Mouse (Mus musculus) testis, adult 2 months (tissue): Measurements from ENCODE around the gene Rnf17. TPM values are rescaled to one million over a fixed set of nuclear protein-coding genes. Genes with fewer than 3 reads are reported as not detected.
A peak's percentile ranks its signal among the peaks of the same experiment; 100 is the strongest.

Source experiments
- H3K27ac ChIP-seq: fragments of 200-500 bp; 2 replicates; pipeline ENCODE4 v1.5.1; 2012; ENCODE audit warnings: low read depth, low read length; ENCODE audit not compliant: control insufficient read depth, insufficient read depth
- H3K27me3 ChIP-seq: fragments of 200-500 bp; 2 replicates; pipeline ENCODE4 v1.6.1; 2012; ENCODE audit warnings: mild to moderate bottlenecking, low read length, moderate library complexity; ENCODE audit not compliant: control insufficient read depth, insufficient read depth
- H3K36me3 ChIP-seq: fragments of 200-500 bp; 2 replicates; pipeline ENCODE4 v1.6.1; 2012; ENCODE audit warnings: mild to moderate bottlenecking, low read length; ENCODE audit not compliant: control insufficient read depth, insufficient read depth
- H3K4me1 ChIP-seq: fragments of 200-500 bp; 2 replicates; pipeline ENCODE4 v1.6.1; 2012; ENCODE audit warnings: low read length; ENCODE audit not compliant: control insufficient read depth, insufficient read depth
- H3K4me3 ChIP-seq: fragments of 200-500 bp; 2 replicates; pipeline ENCODE4 v1.5.1; 2012; ENCODE audit warnings: low read depth, mild to moderate bottlenecking, low read length, moderate library complexity, mixed read lengths; ENCODE audit not compliant: control insufficient read depth
- CTCF ChIP-seq: fragments of 200-500 bp; IDR thresholded peaks from 2 replicates; pipeline ENCODE4 v1.5.1; 2012; ENCODE audit warnings: low read depth, mild to moderate bottlenecking, inconsistent platforms, low read length, moderate library complexity; ENCODE audit not compliant: control insufficient read depth, insufficient read depth, insufficient replicate concordance
- POLR2A ChIP-seq: fragments of 200-500 bp; IDR thresholded peaks from 2 replicates; pipeline ENCODE4 v1.6.1; 2012; ENCODE audit warnings: low read depth, mild to moderate bottlenecking, inconsistent platforms, low read length, moderate library complexity; ENCODE audit not compliant: control insufficient read depth
- polyA plus RNA-seq: library from polyadenylated mRNA; depleted of rRNA; stranded (reverse); fragments of >200 nt; gene quantifications from 2 replicates; pipeline ENCODE4 v1.2.3, GENCODE M21; 2012; rRNA removed

Rnf17 gene
- polyA plus RNA-seq, 1 experiment = 51.0 TPM

GRCm38 (mm10) chr14:56554716-56555115, 152.3 kb downstream of the Rnf17 start:
- no peak overlapping the region for H3K4me3 ChIP-seq
- H3K36me3 ChIP-seq = peaks cover 1% of the 10 kb centered on the region
- no peaks in the 10 kb centered on the region for H3K27me3 ChIP-seq
- H3K27ac ChIP-seq = no peak overlapping the region
- H3K4me1 ChIP-seq = peaks cover 3% of the 10 kb centered on the region; the same call in 1 of the 2 replicates
- TF ChIP-seq CTCF (no peak), POLR2A (no peak)

DNA sequence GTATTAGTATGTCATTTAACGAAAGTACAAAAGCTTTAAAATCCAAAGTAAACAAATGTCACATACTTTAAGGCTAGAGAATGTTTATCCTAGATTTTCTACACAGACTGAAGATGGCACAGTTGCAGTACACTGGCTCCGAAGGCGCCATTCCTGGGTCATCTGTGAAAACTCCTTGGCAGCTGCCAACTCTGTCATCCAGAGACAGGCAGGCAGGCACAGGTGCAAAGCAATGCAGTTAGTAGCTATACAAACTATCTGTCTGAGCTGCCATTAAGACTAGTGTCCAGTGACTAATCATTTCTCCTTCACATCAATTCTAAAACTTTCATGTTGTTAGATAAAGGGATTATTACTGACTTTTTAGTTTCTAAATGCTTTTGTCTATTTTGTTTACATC, 156.8 kb downstream of the Rnf17 start:
- H3K36me3 ChIP-seq = no peaks in the 10 kb centered on the region; the same call in none of the 2 replicates
- H3K4me1 ChIP-seq = peaks cover 3% of the 10 kb centered on the region; the same call in 1 of the 2 replicates
- H3K27ac ChIP-seq = no peak overlapping the region
- no peaks in the 10 kb centered on the region for H3K27me3 ChIP-seq
- no peak overlapping the region for H3K4me3 ChIP-seq
- TF ChIP-seq CTCF (no peak), POLR2A (no peak)

DNA sequence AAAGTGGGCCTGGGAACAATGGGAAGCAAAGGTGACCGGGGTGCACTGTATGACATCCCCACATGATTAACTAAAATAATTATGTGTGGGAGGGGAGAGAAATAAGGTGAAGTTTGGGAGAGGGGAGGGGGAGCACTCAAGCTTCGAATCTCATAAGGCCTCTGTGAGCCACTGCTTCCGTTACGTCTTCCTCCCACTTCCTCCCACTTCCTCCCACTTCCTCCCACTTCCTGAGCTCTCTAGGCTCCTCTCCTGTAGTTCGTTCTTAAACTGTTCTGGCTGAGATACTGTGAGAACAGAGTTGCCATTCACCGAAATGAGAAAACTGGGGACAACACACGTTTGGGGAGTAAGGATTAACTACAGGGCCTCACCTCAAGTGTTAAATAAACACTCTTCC, 165.1 kb downstream of the Rnf17 start:
- no peaks in the 10 kb centered on the region for H3K27me3 ChIP-seq
- H3K4me1 ChIP-seq = no peaks in the 10 kb centered on the region
- H3K36me3 ChIP-seq = no peaks in the 10 kb centered on the region; the same call in 1 of the 2 replicates
- H3K27ac ChIP-seq = no peak overlapping the region
- no peak overlapping the region for H3K4me3 ChIP-seq
- TF ChIP-seq POLR2A = no peak
- no peak for TF ChIP-seq CTCF

DNA sequence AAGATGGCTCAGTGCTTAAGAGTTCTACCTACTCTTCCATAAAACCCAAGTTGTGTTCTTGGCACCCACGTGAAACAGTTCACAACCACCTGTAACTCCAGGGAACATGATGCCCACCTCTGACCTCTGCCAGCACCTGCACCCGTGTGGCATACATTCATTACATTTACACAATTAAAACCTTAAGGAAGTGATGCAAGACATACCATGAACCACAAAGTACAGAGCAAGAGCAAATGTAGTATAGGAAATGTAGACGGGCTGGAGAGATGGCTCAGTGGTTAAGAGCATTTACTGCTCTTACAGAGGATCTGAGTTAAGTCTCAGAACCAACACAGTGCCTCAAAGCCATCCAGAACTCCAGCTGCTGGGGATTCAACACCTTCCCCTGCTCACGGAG, 166.7 kb downstream of the Rnf17 start:
- no peaks in the 10 kb centered on the region for H3K36me3 ChIP-seq
- H3K4me1 ChIP-seq = peaks cover 2% of the 10 kb centered on the region; the same call in 1 of the 2 replicates
- TF ChIP-seq POLR2A (no peak), CTCF (no peak)
- H3K4me3 ChIP-seq = no peak overlapping the region; the same call in 1 of the 2 replicates
- no peaks in the 10 kb centered on the region for H3K27me3 ChIP-seq
- H3K27ac ChIP-seq = no peak overlapping the region

GRCm38 (mm10) chr14:56571310-56572093, 169.1 kb downstream of the Rnf17 start:
- TF ChIP-seq CTCF = no peak
- peak; percentile 95 for TF ChIP-seq POLR2A
- Histone ChIP-seq H3K36me3 (no peaks in the 10 kb centered on the region), H3K27ac (peak overlapping the region; percentile 81), H3K27me3 (no peaks in the 10 kb centered on the region), H3K4me1 (peaks cover 5% of the 10 kb centered on the region), H3K4me3 (peak overlapping the region; percentile 96)

DNA sequence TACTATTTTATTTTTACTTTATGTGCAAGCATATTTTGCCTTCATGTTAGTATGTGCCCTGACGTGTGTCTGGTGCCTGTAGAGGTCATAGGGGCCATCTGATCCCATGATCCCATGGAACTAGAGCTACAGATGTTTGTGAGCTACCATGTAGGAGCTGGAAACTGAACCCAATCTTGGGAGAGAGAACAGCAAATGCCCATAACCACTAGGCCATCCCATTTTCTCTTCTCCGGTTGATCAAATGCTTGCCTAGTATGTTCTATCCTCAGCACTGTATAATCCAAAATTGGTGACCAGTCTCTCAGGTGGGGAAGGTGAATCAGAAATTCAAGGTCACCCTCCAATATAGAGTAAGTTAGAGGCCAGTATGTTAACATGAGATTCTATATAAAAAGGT, 170.2 kb downstream of the Rnf17 start:
- Histone ChIP-seq H3K4me1 (peaks cover 6% of the 10 kb centered on the region), H3K27me3 (no peaks in the 10 kb centered on the region), H3K36me3 (no peaks in the 10 kb centered on the region), H3K27ac (no peak overlapping the region; the same call in 1 of the 2 replicates), H3K4me3 (peak overlapping the region; percentile 76; the same call in 1 of the 2 replicates)
- TF ChIP-seq CTCF = no peak
- no peak for TF ChIP-seq POLR2A

Other genes with a start within 250 kb of the Rnf17 start
- not detected in 2 replicates for gene Gzmg, start 243.0 kb upstream of the Rnf17 start, polyA plus RNA-seq
- 49.9 and 57.5 TPM in 2 replicates for gene Gzmn, start 228.0 kb upstream of the Rnf17 start, polyA plus RNA-seq
- not detected in 2 replicates for gene Gzmf, start 191.2 kb upstream of the Rnf17 start, polyA plus RNA-seq
- gene Gzmc, start 167.9 kb upstream of the Rnf17 start, polyA plus RNA-seq = not detected in 2 replicates
- not detected in 2 replicates for gene Gzmb, start 140.3 kb upstream of the Rnf17 start, polyA plus RNA-seq
- 0.09 and 0.12 TPM in 2 replicates for gene Atp12a, start 37.5 kb upstream of the Rnf17 start, polyA plus RNA-seq
- gene Cenpj, start 172.8 kb downstream of the Rnf17 start, polyA plus RNA-seq = 4.5 and 6.6 TPM in 2 replicates
- gene Parp4, start 173.0 kb downstream of the Rnf17 start, polyA plus RNA-seq = 0.90 and 1.6 TPM in 2 replicates